Mouse (Mus musculus) erythroid progenitor cell, adult 5-6 weeks (primary cell): Measurements from ENCODE around the gene Sesn3. TPM values are rescaled to one million over a fixed set of nuclear protein-coding genes. Genes with fewer than 3 reads are reported as not detected.

Experiments used
- ATAC-seq: replicated peaks from 2 replicates; pipeline ENCODE4 v1.8.0; 2016; ENCODE audit warnings: moderate number of reproducible peaks, mild to moderate bottlenecking, moderate TSS enrichment, inconsistent platforms; ENCODE audit not compliant: poor library complexity, low FRiP score, severe bottlenecking
- total RNA-seq, 2 experiments: library from RNA; stranded (forward) in 1 of 2; stranded (reverse) in 1 of 2; fragments of 150-400 nt in 1 of 2; fragments of 186-747, 209-891 nt in 1 of 2; gene quantifications; 2 replicates each; pipeline versions ENCODE4 v1.2.3 to v1.2.4; 2015 to 2017; ENCODE audit warnings: low replicate concordance in 2 of 2

Gene Sesn3
- total RNA-seq, 2 experiments from 2014 or later = 3.2 to 5.9 TPM

- ATAC-seq = no peak
Measured at GRCm38 (mm10) chr9:14382256-14382791, 107.5 kb downstream of the Sesn3 start.

Other genes starting within 250 kb of the Sesn3 start
- 149 TPM in 2 replicates for gene Endod1, start 106.4 kb downstream of the Sesn3 start, total RNA-seq (2015; ENCODE audit: low replicate concordance)
- gene Endod1, start 106.4 kb downstream of the Sesn3 start, total RNA-seq (2017; ENCODE audit: low replicate concordance) = 185 and 206 TPM in 2 replicates
- not detected in 2 replicates for gene Kdm4d, start 225.4 kb downstream of the Sesn3 start, total RNA-seq (2015; ENCODE audit: low replicate concordance)
- gene Kdm4d, start 225.4 kb downstream of the Sesn3 start, total RNA-seq (2017; ENCODE audit: low replicate concordance) = 0.13 TPM in 1 of 2 replicates, not detected in the other
- gene Cwc15, start 225.6 kb downstream of the Sesn3 start, total RNA-seq (2015; ENCODE audit: low replicate concordance) = 77.8 and 93.1 TPM in 2 replicates
- 81.4 and 94.3 TPM in 2 replicates for gene Cwc15, start 225.6 kb downstream of the Sesn3 start, total RNA-seq (2017; ENCODE audit: low replicate concordance)